Mouse (Mus musculus) heart, postnatal 0 days (tissue): ENCODE data around the gene Urad. TPM values are rescaled to one million over a fixed set of nuclear protein-coding genes. Genes with fewer than 3 reads are reported as not detected.

Experiments
- ATAC-seq: fragments of 200-750 bp; cut with Nextera tagmentation; 2 replicates; pipeline ENCODE4 v1.8.0; 2017; ENCODE audit warnings: low read depth, moderate number of reproducible peaks, moderate library complexity; ENCODE audit not compliant: insufficient read depth
- DNase-seq: peaks from one replicate; pipeline ENCODE4 v3.0.0-alpha.2; 2016; ENCODE audit warnings: low spot score
- H3K27ac ChIP-seq: fragments of 300-500 bp; sonication (generic); 2 replicates; pipeline ENCODE4 v1.5.1; 2014; ENCODE audit warnings: low read depth, mild to moderate bottlenecking
- H3K27me3 ChIP-seq: fragments of 300-500 bp; sonication (generic); 2 replicates; pipeline ENCODE4 v1.6.1; 2014; ENCODE audit warnings: low read length, mixed read lengths; ENCODE audit not compliant: control insufficient read depth, insufficient read depth
- H3K36me3 ChIP-seq: fragments of 300-500 bp; sonication (generic); replicated peaks from 2 replicates; pipeline ENCODE4 v1.6.1; 2014; ENCODE audit warnings: low read length, mixed read lengths; ENCODE audit not compliant: control insufficient read depth, insufficient read depth
- H3K4me1 ChIP-seq: fragments of 300-500 bp; sonication (generic); 2 replicates; pipeline ENCODE4 v1.6.1; 2014; ENCODE audit warnings: antibody characterized with exemption; ENCODE audit not compliant: control insufficient read depth, insufficient read depth
- H3K4me2 ChIP-seq: fragments of 300-500 bp; sonication (generic); 2 replicates; pipeline ENCODE4 v1.6.1; 2014; ENCODE audit warnings: low read depth, mild to moderate bottlenecking, low read length, moderate library complexity
- H3K4me3 ChIP-seq: fragments of 300-500 bp; sonication (generic); 2 replicates; pipeline ENCODE4 v1.5.1; 2014; ENCODE audit warnings: low read depth, low read length
- H3K9ac ChIP-seq: fragments of 300-500 bp; sonication (generic); replicated peaks from 2 replicates; pipeline ENCODE4 v1.6.1; 2014; ENCODE audit warnings: low read depth, low read length, mixed read lengths
- H3K9me3 ChIP-seq: fragments of 300-500 bp; sonication (generic); replicated peaks from 2 replicates; pipeline ENCODE4 v1.6.1; 2016; ENCODE audit warnings: low read length; ENCODE audit not compliant: control insufficient read depth
- CTCF ChIP-seq: IDR thresholded peaks from 2 replicates; pipeline ENCODE4 v1.5.1; 2016; ENCODE audit warnings: antibody characterized with exemption, control low read depth, low read depth
- EP300 ChIP-seq: IDR thresholded peaks from 2 replicates; pipeline ENCODE4 v1.6.1; 2016; ENCODE audit warnings: antibody characterized with exemption, low read depth
- WGBS: fragments of 180-500 bp; shearing (Covaris S2); extraction: QIAGEN DNeasy Blood & Tissue Kit; methylation state at CpG from one replicate; pipeline ENCODE4 v1.1.7; 2014; 5-methylcytosine and 5-hydroxymethylcytosine counted together
- polyA plus RNA-seq: library from polyadenylated mRNA; unstranded; fragments of >200 nt; fragmentation: Nextera tagmentation; extraction: Ambion mirVana; gene quantifications from 2 replicates; pipeline ENCODE4 v1.2.1, GENCODE M21; 2015
- total RNA-seq: library from RNA; depleted of rRNA; stranded (reverse); fragments of >200 nt; gene quantifications from 2 replicates; pipeline ENCODE4 v1.2.3, GENCODE M21; 2014; ENCODE audit warnings: low replicate concordance

Urad gene
- total and polyA plus RNA-seq, 2 experiments from 2014 or later, result not detected

- Histone ChIP-seq H3K9ac (no peak overlapping the region), H3K27ac (no peak overlapping the region), H3K9me3 (no peaks in the 10 kb centered on the region), H3K36me3 (no peaks in the 10 kb centered on the region), H3K4me1 (no peaks in the 10 kb centered on the region), H3K4me2 (0 out of 2 replicates have a peak overlapping the region, but pooled peaks have one; percentile 15), H3K27me3 (peaks cover 95% of the 10 kb centered on the region), H3K4me3 (peak overlapping the region; percentile 17; the same call in 1 of the 2 replicates)
- DNase-seq (no peak), ATAC-seq (no peak)
- TF ChIP-seq EP300, result no peak
- no peak for TF ChIP-seq CTCF
- WGBS, result 2% methylated on average over 39 of the region's 39 CpGs
Observed at GRCm38 (mm10) chr5:147314646-147315431, 7.4 kb downstream of the Urad start.

GRCm38 (mm10) chr5:147312830-147313685 lies 9.2 kb downstream of the Urad start:
- peaks cover 100% of the 10 kb centered on the region for H3K27me3 ChIP-seq
- no peak overlapping the region for H3K27ac ChIP-seq
- H3K4me3 ChIP-seq, result no peak overlapping the region
- no peaks in the 10 kb centered on the region for H3K9me3 ChIP-seq
- TF ChIP-seq EP300, result no peak
- TF ChIP-seq CTCF, result no peak
- H3K9ac ChIP-seq, result no peak overlapping the region
- no peaks in the 10 kb centered on the region for H3K36me3 ChIP-seq
- no peak for DNase-seq
- 2% methylated on average over 27 of the region's 27 CpGs for WGBS
- ATAC-seq, result no peak
- no peak overlapping the region for H3K4me2 ChIP-seq
- H3K4me1 ChIP-seq, result no peaks in the 10 kb centered on the region

GRCm38 (mm10) chr5:147309786-147310185 lies 12.5 kb downstream of the Urad start:
- H3K27me3 ChIP-seq, result peaks cover 100% of the 10 kb centered on the region
- no peak overlapping the region for H3K4me2 ChIP-seq
- no peak overlapping the region for H3K27ac ChIP-seq
- no peak overlapping the region for H3K4me3 ChIP-seq
- 7% methylated on average over 2 of the region's 2 CpGs for WGBS
- H3K9ac ChIP-seq, result no peak overlapping the region
- no peaks in the 10 kb centered on the region for H3K9me3 ChIP-seq
- H3K36me3 ChIP-seq, result no peaks in the 10 kb centered on the region
- H3K4me1 ChIP-seq, result no peaks in the 10 kb centered on the region
- TF ChIP-seq CTCF (no peak), EP300 (no peak)
- DNase-seq (no peak), ATAC-seq (no peak)

DNA sequence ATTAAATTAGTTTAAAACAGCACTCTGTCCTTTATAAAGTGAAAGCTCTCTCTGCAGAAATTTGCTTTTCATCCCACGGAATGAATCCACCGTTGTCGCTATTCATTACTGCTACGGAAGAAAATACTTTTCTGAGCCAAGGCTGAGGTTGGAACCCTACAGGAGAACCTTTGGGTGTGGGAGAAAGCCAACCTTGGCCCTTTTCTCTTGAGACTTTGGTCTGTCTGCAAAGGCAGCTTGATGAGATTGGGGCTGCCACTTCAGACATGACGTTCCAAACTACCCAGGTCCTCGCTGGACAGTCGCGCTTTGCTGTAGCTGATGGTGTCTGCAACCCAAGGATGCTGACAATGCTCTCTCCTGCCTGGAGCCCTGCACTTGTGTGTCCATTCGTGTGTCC lies 13.8 kb downstream of the Urad start:
- Histone ChIP-seq H3K4me3 (no peak overlapping the region), H3K4me2 (no peak overlapping the region), H3K27ac (no peak overlapping the region), H3K4me1 (no peaks in the 10 kb centered on the region), H3K27me3 (peaks cover 100% of the 10 kb centered on the region), H3K9me3 (no peaks in the 10 kb centered on the region), H3K9ac (no peak overlapping the region), H3K36me3 (no peaks in the 10 kb centered on the region)
- 9% methylated on average over 9 of the region's 9 CpGs for WGBS
- no peak for TF ChIP-seq EP300
- no peak for TF ChIP-seq CTCF
- ATAC-seq (no peak), DNase-seq (no peak)

DNA sequence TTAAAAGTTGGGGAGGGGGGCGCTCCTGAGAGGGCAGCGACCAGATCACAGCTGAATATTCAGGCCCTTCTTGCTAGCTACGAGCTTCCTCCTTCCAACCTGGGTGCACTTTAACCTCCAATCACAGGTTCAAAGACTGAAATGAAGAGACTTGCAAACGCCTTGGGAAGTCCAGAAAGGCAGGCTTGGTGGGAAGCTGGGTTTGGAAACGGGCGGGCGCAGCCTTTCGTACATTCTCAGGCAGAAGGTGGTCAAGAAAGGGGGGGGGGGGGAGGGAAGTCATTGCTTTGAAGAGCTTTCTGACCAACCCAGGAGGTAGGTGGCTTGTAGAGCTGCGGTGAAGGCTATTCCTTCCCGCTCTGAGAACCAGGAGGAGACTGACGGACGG lies 14.8 kb downstream of the Urad start:
- H3K27ac ChIP-seq, result no peak overlapping the region
- no peak overlapping the region for H3K9ac ChIP-seq
- no peaks in the 10 kb centered on the region for H3K9me3 ChIP-seq
- no peak for DNase-seq
- H3K4me1 ChIP-seq, result no peaks in the 10 kb centered on the region
- peaks cover 100% of the 10 kb centered on the region for H3K27me3 ChIP-seq
- no peak overlapping the region for H3K4me3 ChIP-seq
- TF ChIP-seq EP300, result no peak
- no peak for TF ChIP-seq CTCF
- 3% methylated on average over 12 of the region's 12 CpGs for WGBS
- no peaks in the 10 kb centered on the region for H3K36me3 ChIP-seq
- no peak for ATAC-seq
- H3K4me2 ChIP-seq, result no peak overlapping the region
